Mouse (Mus musculus) left cerebral cortex, adult 18-20 months (tissue): ENCODE results near the gene Iyd. TPM values are rescaled to one million over a fixed set of nuclear protein-coding genes. Genes with fewer than 3 reads are reported as not detected.
A peak's percentile ranks its signal among the peaks of the same experiment; 100 is the strongest.
"Not testable (repeated sequence)": the region's sequence is repeated elsewhere in the genome, so short reads cannot be mapped to it uniquely, and the experiment has no call there.

ENCODE experiments used
- DNase-seq, 2 experiments: peaks; one replicate each; pipeline ENCODE4 v3.0.0; 2021 to 2022; ENCODE audit warnings: low spot score in 2 of 2, mixed read lengths in 1 of 2
- long read RNA-seq, 2 experiments: library from polyadenylated mRNA; stranded (forward); transcript quantifications; one replicate each; pipeline ENCODE4 v2.0.0; 2021
- total RNA-seq, 2 experiments: library from RNA; stranded (reverse); gene quantifications; 2 replicates each; pipeline ENCODE4 v1.2.3; 2021

Gene Iyd
- not detected for total RNA-seq
- long read RNA-seq, experiment 1, partial matches to known transcripts, result 0 of 1 reads
- long read RNA-seq, experiment 1, other reads (novel, unspliced or antisense), result 1 of 1 reads
- long read RNA-seq, experiment 2, partial matches to known transcripts, result 0 of 1 reads
- long read RNA-seq, experiment 2, other reads (novel, unspliced or antisense), result 1 of 1 reads

GRCm38 (mm10) chr10:3540003-3540827 is at the start of gene Iyd:
TSS of gene Iyd (plus strand) at chr10:3540240.
- DNase-seq, result no peak

- DNase-seq, result no peak
Measured at GRCm38 (mm10) chr10:3496791-3497190, 43.2 kb upstream of the Iyd start.

GRCm38 (mm10) chr10:3500846-3501245 is 39.2 kb upstream of the Iyd start:
- DNase-seq, result not testable (repeated sequence)

GRCm38 (mm10) chr10:3507484-3508221 is 32.4 kb upstream of the Iyd start:
- DNase-seq, result peak; percentile 23 to 26

- DNase-seq, result no peak
Measured at GRCm38 (mm10) chr10:3508222-3508588, 31.8 kb upstream of the Iyd start.

GRCm38 (mm10) chr10:3508746-3509145 is 31.3 kb upstream of the Iyd start:
- no peak for DNase-seq

GRCm38 (mm10) chr10:3509663-3510277 is 30.3 kb upstream of the Iyd start:
- DNase-seq, result no peak

- no peak for DNase-seq
Measured at GRCm38 (mm10) chr10:3510486-3510885, 29.6 kb upstream of the Iyd start.

- DNase-seq, result no peak
Measured at GRCm38 (mm10) chr10:3511401-3511800, 28.6 kb upstream of the Iyd start.

GRCm38 (mm10) chr10:3512620-3513305 is 27.3 kb upstream of the Iyd start:
- peak; percentile 8 to 20 for DNase-seq

GRCm38 (mm10) chr10:3513947-3514346 is 26.1 kb upstream of the Iyd start:
- DNase-seq, result no peak

- DNase-seq, result peak in 1 of 2 experiments; percentile 8
Measured at GRCm38 (mm10) chr10:3514634-3515033, 25.4 kb upstream of the Iyd start.

- no peak for DNase-seq
Measured at GRCm38 (mm10) chr10:3516442-3516841, 23.6 kb upstream of the Iyd start.

GRCm38 (mm10) chr10:3523044-3523793 is 16.8 kb upstream of the Iyd start:
- peak in 1 of 2 experiments; percentile 39 for DNase-seq

GRCm38 (mm10) chr10:3524513-3524912 is 15.5 kb upstream of the Iyd start:
- no peak for DNase-seq

- DNase-seq, result no peak
Measured at GRCm38 (mm10) chr10:3525420-3526019, 14.5 kb upstream of the Iyd start.

- no peak for DNase-seq
Measured at GRCm38 (mm10) chr10:3529807-3530206, 10.2 kb upstream of the Iyd start.

GRCm38 (mm10) chr10:3530661-3531060 is 9.4 kb upstream of the Iyd start:
- DNase-seq, result no peak

GRCm38 (mm10) chr10:3531375-3531774 is 8.7 kb upstream of the Iyd start:
- DNase-seq, result peak; percentile 79 to 84

- DNase-seq, result peak in 1 of 2 experiments; percentile 54
Measured at GRCm38 (mm10) chr10:3534445-3534844, 5.6 kb upstream of the Iyd start.
